Mouse (Mus musculus): ENCODE measurements around the gene Tmem178b. TPM values are rescaled to one million over a fixed set of nuclear protein-coding genes. Genes with fewer than 3 reads are reported as not detected.

Tmem178b gene
- total RNA-seq, 2 experiments from 2014 or later = 166 to 205 TPM

- DNase-seq (ENCODE audit: extremely low spot score in 1 of 2, low spot score in 1 of 2) = no peak
Measured at GRCm38 (mm10) chr6:40137831-40138520, 264.9 kb downstream of the Tmem178b start.

GRCm38 (mm10) chr6:40142582-40142981, 269.5 kb downstream of the Tmem178b start:
- no peak for DNase-seq (ENCODE audit: extremely low spot score in 1 of 2, low spot score in 1 of 2)

GRCm38 (mm10) chr6:40144371-40144770, 271.3 kb downstream of the Tmem178b start:
- no peak for DNase-seq (ENCODE audit: extremely low spot score in 1 of 2, low spot score in 1 of 2)

GRCm38 (mm10) chr6:40145601-40146000, 272.5 kb downstream of the Tmem178b start:
- no peak for DNase-seq (ENCODE audit: extremely low spot score in 1 of 2, low spot score in 1 of 2)

GRCm38 (mm10) chr6:40152241-40152640, 279.2 kb downstream of the Tmem178b start:
- no peak for DNase-seq (ENCODE audit: extremely low spot score in 1 of 2, low spot score in 1 of 2)

GRCm38 (mm10) chr6:40161381-40161780, 288.3 kb downstream of the Tmem178b start:
- DNase-seq (ENCODE audit: extremely low spot score in 1 of 2, low spot score in 1 of 2) = no peak

- no peak for DNase-seq (ENCODE audit: extremely low spot score in 1 of 2, low spot score in 1 of 2)
Measured at GRCm38 (mm10) chr6:40173559-40173958, 300.5 kb downstream of the Tmem178b start.

GRCm38 (mm10) chr6:40177870-40178269, 304.8 kb downstream of the Tmem178b start:
- DNase-seq (ENCODE audit: extremely low spot score in 1 of 2, low spot score in 1 of 2) = no peak

GRCm38 (mm10) chr6:40180551-40180950, 307.5 kb downstream of the Tmem178b start:
- DNase-seq (ENCODE audit: extremely low spot score in 1 of 2, low spot score in 1 of 2) = no peak

- DNase-seq (ENCODE audit: extremely low spot score in 1 of 2, low spot score in 1 of 2) = no peak
Measured at GRCm38 (mm10) chr6:40200661-40201060, 327.6 kb downstream of the Tmem178b start.

GRCm38 (mm10) chr6:40202602-40203001, 329.5 kb downstream of the Tmem178b start:
- DNase-seq (ENCODE audit: extremely low spot score in 1 of 2, low spot score in 1 of 2) = no peak

GRCm38 (mm10) chr6:40205380-40205779, 332.3 kb downstream of the Tmem178b start:
- no peak for DNase-seq (ENCODE audit: extremely low spot score in 1 of 2, low spot score in 1 of 2)

- DNase-seq (ENCODE audit: extremely low spot score in 1 of 2, low spot score in 1 of 2) = no peak
Measured at GRCm38 (mm10) chr6:40208014-40208413, 334.9 kb downstream of the Tmem178b start.

GRCm38 (mm10) chr6:40209172-40209571, 336.1 kb downstream of the Tmem178b start:
- DNase-seq (ENCODE audit: extremely low spot score in 1 of 2, low spot score in 1 of 2) = no peak

- no peak for DNase-seq (ENCODE audit: extremely low spot score in 1 of 2, low spot score in 1 of 2)
Measured at GRCm38 (mm10) chr6:40217154-40217553, 344.1 kb downstream of the Tmem178b start.

GRCm38 (mm10) chr6:40217651-40218050, 344.6 kb downstream of the Tmem178b start:
- DNase-seq (ENCODE audit: extremely low spot score in 1 of 2, low spot score in 1 of 2) = no peak

- DNase-seq (ENCODE audit: extremely low spot score in 1 of 2, low spot score in 1 of 2) = no peak
Measured at GRCm38 (mm10) chr6:40220634-40221120, 347.6 kb downstream of the Tmem178b start.

GRCm38 (mm10) chr6:40225585-40226280, 352.7 kb downstream of the Tmem178b start:
- no peak for DNase-seq (ENCODE audit: extremely low spot score in 1 of 2, low spot score in 1 of 2)

GRCm38 (mm10) chr6:40228981-40229380, 355.9 kb downstream of the Tmem178b start:
- no peak for DNase-seq (ENCODE audit: extremely low spot score in 1 of 2, low spot score in 1 of 2)

- no peak for DNase-seq (ENCODE audit: extremely low spot score in 1 of 2, low spot score in 1 of 2)
Measured at GRCm38 (mm10) chr6:40229985-40230384, 356.9 kb downstream of the Tmem178b start.

- no peak for DNase-seq (ENCODE audit: extremely low spot score in 1 of 2, low spot score in 1 of 2)
Measured at GRCm38 (mm10) chr6:40234066-40234465, 361.0 kb downstream of the Tmem178b start.

Data from layer of hippocampus, postnatal 25 days (tissue).